Mouse (Mus musculus) lung, embryonic 14.5 days (tissue): ENCODE data around the gene Kansl3. TPM values are rescaled to one million over a fixed set of nuclear protein-coding genes. Genes with fewer than 3 reads are reported as not detected.

Experiments used
- ATAC-seq: fragments of 200-750 bp; cut with Nextera tagmentation; 2 replicates; pipeline ENCODE4 v1.8.0; 2017; ENCODE audit warnings: mild to moderate bottlenecking, moderate TSS enrichment, moderate library complexity; ENCODE audit not compliant: insufficient read depth
- DNase-seq: peaks from one replicate; pipeline ENCODE4 v3.0.0-alpha.2; 2015
- H3K27ac ChIP-seq: fragments of 300-500 bp; sonication (generic); 2 replicates; pipeline ENCODE4 v1.5.1; 2014; ENCODE audit warnings: low read depth, mild to moderate bottlenecking, moderate library complexity
- H3K27me3 ChIP-seq: fragments of 300-500 bp; sonication (generic); 2 replicates; pipeline ENCODE4 v1.6.1; 2014; ENCODE audit warnings: low read length, control low read depth; ENCODE audit not compliant: insufficient read depth
- H3K36me3 ChIP-seq: fragments of 300-500 bp; sonication (generic); 2 replicates; pipeline ENCODE4 v1.6.1; 2014; ENCODE audit warnings: control low read depth; ENCODE audit not compliant: insufficient read depth
- H3K4me1 ChIP-seq: fragments of 300-500 bp; sonication (generic); 2 replicates; pipeline ENCODE4 v1.6.1; 2014; ENCODE audit warnings: antibody characterized with exemption, control low read depth; ENCODE audit not compliant: insufficient read depth
- H3K4me2 ChIP-seq: fragments of 300-500 bp; sonication (generic); 2 replicates; pipeline ENCODE4 v1.6.1; 2014; ENCODE audit warnings: mild to moderate bottlenecking
- H3K4me3 ChIP-seq: fragments of 300-500 bp; sonication (generic); 2 replicates; pipeline ENCODE4 v1.5.1; 2014; ENCODE audit warnings: low read depth, low read length
- H3K9ac ChIP-seq: fragments of 300-500 bp; sonication (generic); 2 replicates; pipeline ENCODE4 v1.6.1; 2014
- H3K9me3 ChIP-seq: fragments of 300-500 bp; sonication (generic); 2 replicates; pipeline ENCODE4 v1.6.1; 2016; ENCODE audit warnings: low read depth, low read length, control low read depth
- CTCF ChIP-seq: IDR thresholded peaks from 2 replicates; pipeline ENCODE4 v1.5.1; 2016; ENCODE audit warnings: antibody characterized with exemption, low read depth
- WGBS: fragments of 180-500 bp; shearing (Covaris S2); extraction: QIAGEN DNeasy Blood & Tissue Kit; methylation state at CpG from one replicate; pipeline ENCODE4 v1.1.7; 2014; 5-methylcytosine and 5-hydroxymethylcytosine counted together
- polyA plus RNA-seq: library from polyadenylated mRNA; unstranded; fragments of >200 nt; fragmentation: Nextera tagmentation; extraction: Ambion mirVana; gene quantifications from 2 replicates; pipeline ENCODE4 v1.2.1, GENCODE M21; 2014

Gene Kansl3
- polyA plus RNA-seq, 1 experiment from 2014 or later, result 46.3 TPM

DNA sequence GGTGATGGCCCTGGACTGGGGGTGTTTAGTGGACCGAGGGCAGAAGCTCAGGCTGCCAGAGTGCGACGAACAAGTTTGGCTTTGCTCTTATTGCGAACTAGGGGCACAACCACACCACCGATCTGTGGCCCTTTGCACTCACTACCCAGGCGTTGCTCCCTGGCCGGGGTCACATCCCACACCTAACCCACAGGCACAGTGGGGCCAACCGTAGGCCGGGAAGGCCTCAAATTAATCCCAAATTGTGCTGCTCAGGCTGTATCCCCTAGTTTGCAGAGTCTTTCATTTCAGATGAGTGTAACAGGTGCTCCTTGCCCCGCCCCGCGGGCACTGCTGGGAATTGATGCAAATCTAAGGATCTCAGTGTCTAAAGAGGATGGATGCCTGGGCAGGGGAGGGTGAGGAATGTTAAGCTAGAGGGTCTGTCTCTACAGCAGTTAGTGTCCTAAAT, 60.5 kb downstream of the Kansl3 start:
- Histone ChIP-seq H3K9me3 (no peaks in the 10 kb centered on the region), H3K9ac (peak overlapping the region; percentile 58), H3K4me3 (peak overlapping the region; percentile 58), H3K27ac (no peak overlapping the region), H3K4me2 (peak overlapping the region; percentile 93), H3K4me1 (0 out of 2 replicates have a peak, but pooled peaks cover 9% of the 10 kb centered on the region), H3K36me3 (no peaks in the 10 kb centered on the region), H3K27me3 (peaks cover 3% of the 10 kb centered on the region; the same call in 1 of the 2 replicates)
- ATAC-seq (no peak), DNase-seq (peak; percentile 6)
- 8% methylated on average over 12 of the region's 12 CpGs for WGBS
- TF ChIP-seq CTCF, result no peak

DNA sequence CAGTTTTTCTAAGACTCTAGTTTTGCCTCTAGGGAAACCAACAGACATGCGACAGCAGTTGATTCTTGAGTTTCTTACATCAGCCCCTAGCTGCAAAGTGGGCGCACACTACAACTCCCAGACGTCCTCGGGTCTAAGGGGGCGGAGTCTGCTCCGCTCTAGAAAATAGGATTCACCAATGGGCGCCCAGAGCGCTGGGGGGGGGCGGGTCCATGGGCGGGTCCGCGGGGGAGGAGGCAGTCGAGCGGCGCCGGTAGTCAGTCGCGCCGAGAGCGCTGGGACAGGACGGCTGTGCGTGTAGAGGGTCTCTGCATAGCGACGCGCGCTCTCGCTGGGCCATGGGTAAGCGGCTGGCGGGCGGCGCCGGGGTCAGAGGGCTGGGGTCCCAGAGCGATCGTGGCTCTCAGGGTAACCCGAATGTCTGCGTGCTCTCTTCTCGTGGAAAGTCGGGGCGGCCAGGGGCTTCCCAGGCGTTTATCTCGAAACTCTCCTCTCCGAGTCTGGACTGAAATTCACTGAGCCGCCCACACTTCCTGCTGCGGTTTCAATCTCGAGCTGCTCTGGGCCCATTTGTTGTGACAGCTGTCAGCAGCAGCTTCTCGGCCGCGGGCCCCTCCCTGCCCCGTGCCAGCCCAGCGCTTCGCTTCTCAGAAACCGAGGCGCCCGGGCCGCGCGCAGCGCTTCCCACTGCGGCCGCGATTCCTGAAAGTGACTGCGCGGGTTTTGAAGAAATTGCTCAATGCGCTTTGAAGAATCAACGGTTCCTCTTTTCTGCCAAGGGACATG, 61.3 kb downstream of the Kansl3 start, which contains the start of gene Arid5a:
Gene Arid5a (plus strand): TSS at position 239 of the 786 bp plus-strand sequence.
- WGBS, result under 1% methylated on average over 65 of the region's 65 CpGs
- Histone ChIP-seq H3K9me3 (no peaks in the 10 kb centered on the region), H3K9ac (peak within 1 kb of the TSS; percentile 58), H3K4me2 (peak within 1 kb of the TSS; percentile 93), H3K4me1 (0 out of 2 replicates have a peak, but pooled peaks cover 9% of the 10 kb centered on the region), H3K27ac (peak within 1 kb of the TSS; percentile 60), H3K27me3 (peaks cover 3% of the 10 kb centered on the region; the same call in 1 of the 2 replicates), H3K4me3 (peak within 1 kb of the TSS; percentile 58), H3K36me3 (no peaks in the 10 kb centered on the region)
- peak; percentile 90 for ATAC-seq
- peak; percentile 95 for DNase-seq
- peak; percentile 10; the same call in 1 of the 2 replicates for TF ChIP-seq CTCF

DNA sequence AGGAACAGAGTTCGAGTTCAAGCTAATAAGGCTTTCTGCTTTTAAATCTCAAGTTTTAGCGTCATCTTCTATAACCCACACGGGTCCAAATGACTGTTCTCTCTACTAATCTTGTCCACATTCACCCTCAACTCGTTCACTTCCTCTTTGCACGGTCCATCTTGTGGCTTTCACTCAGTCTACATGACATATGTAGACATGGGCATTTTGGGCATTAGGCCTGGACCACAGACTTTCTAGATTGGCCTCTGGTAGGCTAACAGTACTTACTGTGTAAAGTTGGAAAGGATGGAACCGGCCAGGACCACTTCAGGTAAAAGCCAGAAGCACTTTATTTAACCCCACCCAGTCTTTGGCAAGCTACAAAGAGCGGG, 61.9 kb downstream of the Kansl3 start:
- DNase-seq (no peak), ATAC-seq (no peak; the same call in 1 of the 2 replicates)
- Histone ChIP-seq H3K9ac (no peak overlapping the region), H3K4me1 (0 out of 2 replicates have a peak, but pooled peaks cover 9% of the 10 kb centered on the region), H3K27ac (no peak overlapping the region), H3K27me3 (peaks cover 3% of the 10 kb centered on the region; the same call in 1 of the 2 replicates), H3K36me3 (no peaks in the 10 kb centered on the region), H3K9me3 (no peaks in the 10 kb centered on the region), H3K4me2 (0 out of 2 replicates have a peak overlapping the region, but pooled peaks have one; percentile 93), H3K4me3 (no peak overlapping the region)
- WGBS, result 64% methylated on average over 7 of the region's 7 CpGs
- TF ChIP-seq CTCF, result no peak

DNA sequence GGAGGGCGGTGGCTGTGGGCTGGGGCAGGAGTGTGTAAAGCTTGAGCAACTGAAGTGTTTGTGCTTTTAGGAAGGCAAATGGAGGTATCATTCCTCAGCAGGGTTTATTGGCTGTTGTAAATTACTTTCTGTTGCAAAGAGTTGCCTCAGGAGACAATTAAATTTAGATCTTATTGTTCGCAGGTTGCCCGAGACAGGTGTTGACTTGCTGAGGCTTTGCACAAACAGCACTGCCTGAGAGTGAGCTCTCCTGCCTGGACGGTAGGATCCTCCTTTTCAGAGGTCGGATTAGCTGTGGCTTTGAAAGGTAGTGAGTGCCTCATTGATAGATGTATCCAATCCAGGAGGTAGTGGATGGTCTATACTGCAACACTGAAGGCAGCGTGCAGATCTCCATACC, 62.9 kb downstream of the Kansl3 start:
- H3K27me3 ChIP-seq, result peaks cover 3% of the 10 kb centered on the region; the same call in 1 of the 2 replicates
- no peak overlapping the region for H3K4me3 ChIP-seq
- ATAC-seq, result no peak
- H3K36me3 ChIP-seq, result no peaks in the 10 kb centered on the region
- DNase-seq, result no peak
- 78% methylated on average over 6 of the region's 6 CpGs for WGBS
- H3K4me2 ChIP-seq, result no peak overlapping the region
- TF ChIP-seq CTCF, result no peak
- no peak overlapping the region for H3K9ac ChIP-seq
- 0 out of 2 replicates have a peak, but pooled peaks cover 9% of the 10 kb centered on the region for H3K4me1 ChIP-seq
- no peaks in the 10 kb centered on the region for H3K9me3 ChIP-seq
- H3K27ac ChIP-seq, result no peak overlapping the region

DNA sequence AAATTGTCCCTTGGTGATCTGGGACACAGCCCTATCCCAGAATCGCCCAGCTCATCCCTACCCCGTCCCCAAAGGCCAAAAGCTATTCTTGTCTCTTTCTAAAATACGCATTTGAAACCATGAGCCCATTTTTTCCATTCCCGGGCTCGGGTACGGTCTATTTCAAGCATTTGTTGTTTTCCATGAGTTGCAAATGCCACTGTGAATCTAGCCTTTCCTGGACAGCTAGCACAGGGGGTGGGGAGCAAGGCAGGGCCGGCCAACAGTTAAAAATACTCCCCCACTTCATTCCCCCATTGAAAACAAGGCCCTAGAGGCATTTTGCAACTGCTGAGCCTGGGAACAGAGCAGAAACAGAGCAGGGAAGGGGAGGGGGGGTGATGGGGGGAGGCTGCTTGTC, 64.2 kb downstream of the Kansl3 start:
- H3K27ac ChIP-seq, result no peak overlapping the region
- no peak for TF ChIP-seq CTCF
- no peaks in the 10 kb centered on the region for H3K36me3 ChIP-seq
- peaks cover 9% of the 10 kb centered on the region; the same call in 1 of the 2 replicates for H3K27me3 ChIP-seq
- H3K4me1 ChIP-seq, result 0 out of 2 replicates have a peak, but pooled peaks cover 9% of the 10 kb centered on the region
- no peak for ATAC-seq
- WGBS, result 58% methylated on average over 7 of the region's 7 CpGs
- no peak overlapping the region for H3K9ac ChIP-seq
- no peak for DNase-seq
- H3K9me3 ChIP-seq, result no peaks in the 10 kb centered on the region
- H3K4me3 ChIP-seq, result no peak overlapping the region
- H3K4me2 ChIP-seq, result no peak overlapping the region

DNA sequence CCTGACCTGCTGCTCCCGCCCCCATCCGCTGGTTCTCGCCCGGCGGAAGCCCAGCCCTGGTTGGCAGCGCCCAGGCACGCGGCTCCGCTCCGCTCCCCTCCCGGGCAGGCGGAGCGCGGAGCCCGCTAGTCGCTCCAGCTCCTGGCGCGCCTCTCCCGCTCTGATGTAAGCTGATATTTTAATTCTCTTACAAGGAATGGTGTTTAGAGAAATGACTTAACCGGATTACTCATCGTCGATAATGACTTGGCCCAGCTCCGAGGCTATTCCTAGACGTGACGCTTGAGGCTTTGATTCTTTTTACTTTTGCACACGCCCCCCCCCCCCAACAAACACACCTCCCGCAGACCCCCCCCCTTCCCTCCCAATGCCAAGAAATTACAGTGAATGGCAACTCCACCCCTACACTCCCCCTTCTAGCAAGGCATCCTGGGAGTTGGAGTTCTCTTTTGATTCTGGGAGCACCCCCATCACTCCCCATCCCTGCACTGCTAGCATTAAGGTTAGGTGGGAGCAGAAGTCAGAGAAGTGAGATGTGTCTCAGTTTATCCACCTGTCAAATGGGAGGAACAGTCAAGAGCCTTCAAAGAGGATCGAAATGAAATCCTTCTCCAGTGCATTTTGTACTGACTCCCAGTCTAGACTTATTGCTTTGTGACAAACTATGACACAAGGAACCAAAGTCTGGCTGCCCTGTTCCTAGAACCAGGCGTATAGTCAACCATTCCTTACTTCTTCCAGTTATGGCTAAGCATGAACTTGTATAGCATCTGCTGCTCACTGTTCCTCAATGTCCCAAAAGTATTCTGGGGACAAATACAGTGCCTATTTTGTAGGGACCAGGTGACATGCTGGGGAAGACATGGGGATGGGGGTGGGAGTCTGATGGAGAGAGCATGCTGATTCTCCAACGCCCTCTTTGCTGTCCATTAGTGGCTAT, 65.3 kb downstream of the Kansl3 start:
- peak; percentile 52 for ATAC-seq
- Histone ChIP-seq H3K9ac (0 out of 2 replicates have a peak overlapping the region, but pooled peaks have one; percentile 23), H3K27me3 (peaks cover 19% of the 10 kb centered on the region), H3K9me3 (no peaks in the 10 kb centered on the region), H3K4me3 (peak overlapping the region; percentile 29), H3K4me2 (peak overlapping the region; percentile 68), H3K36me3 (no peaks in the 10 kb centered on the region), H3K27ac (peak overlapping the region; percentile 50; the same call in 1 of the 2 replicates), H3K4me1 (0 out of 2 replicates have a peak, but pooled peaks cover 3% of the 10 kb centered on the region)
- DNase-seq, result peak; percentile 90
- 8% methylated on average over 29 of the region's 30 CpGs for WGBS
- TF ChIP-seq CTCF, result no peak
